In the genomic region with DNA sequence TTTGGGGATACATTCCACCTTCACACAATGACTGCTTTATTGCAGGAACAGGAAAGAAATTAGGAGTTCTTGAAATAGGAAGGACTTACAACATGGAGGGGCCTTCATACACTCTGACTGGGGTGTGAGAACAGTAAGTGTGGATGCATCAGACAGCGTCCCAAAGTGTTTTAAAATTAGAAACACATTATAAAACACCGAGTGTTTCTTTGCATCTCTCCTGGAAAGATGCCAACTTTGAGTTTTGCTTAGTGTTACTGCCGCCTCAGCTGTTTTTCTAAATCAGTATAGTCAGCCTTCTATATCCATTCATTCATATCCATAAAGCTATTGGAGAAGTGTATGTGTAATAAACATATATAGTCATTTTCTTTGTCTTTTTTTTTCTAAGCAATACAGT, we compare ENCODE assay signal across 24 mouse cellular contexts. TPM values are rescaled to one million over a fixed set of nuclear protein-coding genes. Genes with fewer than 3 reads are reported as not detected.
DNase-seq lines count a peak whose midpoint lies in the region; ATAC-seq lines count a peak whose summit lies in the region.
"Had no signal": no experiment of that assay in that cellular context is flagged by ENCODE, and none has a peak within 500 bp of the region (broad histone marks: within the 10 kb centered on the region; RNA-seq: fewer than 3 reads in every experiment).

No protein-coding gene starts in this region.

- peak; percentile 55; the same call in 1 of the 2 replicates for ATAC-seq in forebrain, embryonic 14.5 days
- no peak for ATAC-seq in heart, embryonic 15.5 days (replicated peaks; ENCODE audit: insufficient number of reproducible peaks, insufficient read depth, low FRiP score, low read depth)
- ATAC-seq in midbrain, embryonic 14.5 days (ENCODE audit: low FRiP score, low TSS enrichment): no peak
- ATAC-seq in midbrain, embryonic 13.5 days: no peak
- ATAC-seq: CD4-positive, CD25-positive, alpha-beta regulatory T cell, adult 4 months; intestine, postnatal 0 days; liver, embryonic 12.5 days had no signal

- no peak overlapping the region for H3K27ac ChIP-seq in forebrain, embryonic 14.5 days (ENCODE audit: low read depth, low read length)
- no peak overlapping the region for H3K27ac ChIP-seq in forebrain, embryonic 10.5 days
- H3K27ac ChIP-seq in heart, embryonic 15.5 days: peak overlapping the region; percentile 50
- no peak overlapping the region for H3K27ac ChIP-seq in midbrain, embryonic 14.5 days (replicated peaks; ENCODE audit: low read depth, low read length)
- H3K27ac ChIP-seq in midbrain, embryonic 13.5 days: no peak overlapping the region
- H3K27ac ChIP-seq: embryonic facial prominence, embryonic 15.5 days; heart, adult 2 months; limb, embryonic 12.5 days; liver, embryonic 12.5 days; midbrain, embryonic 12.5 days had no signal

- H3K9ac ChIP-seq in forebrain, embryonic 14.5 days (ENCODE audit: low read length): no peak overlapping the region
- no peak overlapping the region for H3K9ac ChIP-seq in heart, embryonic 15.5 days
- no peak overlapping the region for H3K9ac ChIP-seq in midbrain, embryonic 14.5 days (replicated peaks; ENCODE audit: low read length)
- H3K9ac ChIP-seq in midbrain, embryonic 13.5 days (replicated peaks): no peak overlapping the region
- H3K9ac ChIP-seq: embryonic facial prominence, embryonic 15.5 days; limb, embryonic 12.5 days; liver, embryonic 12.5 days; midbrain, embryonic 12.5 days had no signal

- no peaks in the 10 kb centered on the region for H3K4me1 ChIP-seq in forebrain, embryonic 14.5 days (ENCODE audit: control insufficient read depth, insufficient read depth, low read length)
- no peaks in the 10 kb centered on the region for H3K4me1 ChIP-seq in forebrain, embryonic 10.5 days
- H3K4me1 ChIP-seq in heart, embryonic 15.5 days (replicated peaks): peaks cover 49% of the 10 kb centered on the region
- peaks cover 2% of the 10 kb centered on the region; the same call in 1 of the 2 replicates for H3K4me1 ChIP-seq in midbrain, embryonic 14.5 days (ENCODE audit: control insufficient read depth, insufficient read depth, low read length)
- H3K4me1 ChIP-seq in midbrain, embryonic 13.5 days (replicated peaks): no peaks in the 10 kb centered on the region
- H3K4me1 ChIP-seq: midbrain, embryonic 12.5 days had no signal

- no peaks in the 10 kb centered on the region for H3K9me3 ChIP-seq in forebrain, embryonic 14.5 days (replicated peaks; ENCODE audit: control insufficient read depth, low read length)
- H3K9me3 ChIP-seq in forebrain, embryonic 10.5 days: no peaks in the 10 kb centered on the region
- no peaks in the 10 kb centered on the region for H3K9me3 ChIP-seq in heart, embryonic 15.5 days (replicated peaks)
- no peaks in the 10 kb centered on the region for H3K9me3 ChIP-seq in midbrain, embryonic 14.5 days (ENCODE audit: control insufficient read depth, low read length)
- no peaks in the 10 kb centered on the region for H3K9me3 ChIP-seq in midbrain, embryonic 13.5 days
- H3K9me3 ChIP-seq: embryonic facial prominence, embryonic 15.5 days; limb, embryonic 12.5 days; liver, embryonic 12.5 days; midbrain, embryonic 12.5 days had no signal

- no peaks in the 10 kb centered on the region for H3K27me3 ChIP-seq in forebrain, embryonic 14.5 days (replicated peaks; ENCODE audit: control insufficient read depth, insufficient read depth, low read length)
- H3K27me3 ChIP-seq in forebrain, embryonic 10.5 days (ENCODE audit: poor library complexity, severe bottlenecking): no peaks in the 10 kb centered on the region
- no peaks in the 10 kb centered on the region for H3K27me3 ChIP-seq in heart, embryonic 15.5 days
- no peaks in the 10 kb centered on the region for H3K27me3 ChIP-seq in midbrain, embryonic 14.5 days (ENCODE audit: control insufficient read depth, insufficient read depth, low read length)
- H3K27me3 ChIP-seq in midbrain, embryonic 13.5 days: no peaks in the 10 kb centered on the region
- H3K27me3 ChIP-seq: embryonic facial prominence, embryonic 15.5 days; limb, embryonic 12.5 days; liver, embryonic 12.5 days; midbrain, embryonic 12.5 days had no signal

- no peak overlapping the region for H3K4me2 ChIP-seq in forebrain, embryonic 14.5 days (ENCODE audit: low read length)
- no peak overlapping the region for H3K4me2 ChIP-seq in heart, embryonic 15.5 days
- H3K4me2 ChIP-seq in midbrain, embryonic 14.5 days (ENCODE audit: low read length): no peak overlapping the region
- no peak overlapping the region for H3K4me2 ChIP-seq in midbrain, embryonic 13.5 days (replicated peaks)
- H3K4me2 ChIP-seq: embryonic facial prominence, embryonic 15.5 days; limb, embryonic 12.5 days; liver, embryonic 12.5 days; midbrain, embryonic 12.5 days had no signal

- 46% methylated on average over 3 of the region's 3 CpGs for WGBS in forebrain, embryonic 14.5 days
- 88% methylated on average over 3 of the region's 3 CpGs for WGBS in forebrain, embryonic 10.5 days
- WGBS in heart, embryonic 15.5 days: 16% methylated on average over 3 of the region's 3 CpGs
- WGBS in midbrain, embryonic 14.5 days: 87% methylated on average over 3 of the region's 3 CpGs
- 87% methylated on average over 3 of the region's 3 CpGs for WGBS in midbrain, embryonic 13.5 days

- no peaks in the 10 kb centered on the region for H3K36me3 ChIP-seq in forebrain, embryonic 14.5 days (ENCODE audit: control insufficient read depth, insufficient read depth, low read length)
- H3K36me3 ChIP-seq in forebrain, embryonic 10.5 days (replicated peaks): peaks cover 8% of the 10 kb centered on the region; the same call in 1 of the 2 replicates
- H3K36me3 ChIP-seq in heart, embryonic 15.5 days: peaks cover 7% of the 10 kb centered on the region; the same call in 1 of the 2 replicates
- 0 out of 2 replicates have a peak, but pooled peaks cover 3% of the 10 kb centered on the region for H3K36me3 ChIP-seq in midbrain, embryonic 14.5 days (ENCODE audit: control insufficient read depth, insufficient read depth, low read length)
- no peaks in the 10 kb centered on the region for H3K36me3 ChIP-seq in midbrain, embryonic 13.5 days
- H3K36me3 ChIP-seq: embryonic facial prominence, embryonic 15.5 days; midbrain, embryonic 12.5 days had no signal

- peak; percentile 57 for DNase-seq in forebrain, embryonic 14.5 days (ENCODE audit: low spot score)
- no peak for DNase-seq in forebrain, embryonic 10.5 days (ENCODE audit: extremely low spot score, low spot score)
- DNase-seq in heart, postnatal 25 days (ENCODE audit: low spot score): no peak
- peak; percentile 18 for DNase-seq in midbrain, embryonic 14.5 days
- no peak for DNase-seq in MN1 (ENCODE audit: low spot score)
- DNase-seq: adrenal gland, adult 2 months; cerebellum, adult 18-20 months; cerebellum, postnatal 25 days; embryo, embryonic 11 days; gastrocnemius, postnatal 25 days; heart, adult 2 months; kidney, postnatal 36 days; layer of hippocampus, postnatal 36 days; lung, adult 18-20 months; thymus, adult 2 months; thymus, postnatal 4 days had no signal

- H3K4me3 ChIP-seq in forebrain, embryonic 14.5 days (ENCODE audit: low read depth, low read length): no peak overlapping the region
- no peak overlapping the region for H3K4me3 ChIP-seq in forebrain, embryonic 10.5 days
- H3K4me3 ChIP-seq in heart, embryonic 15.5 days: no peak overlapping the region
- H3K4me3 ChIP-seq in midbrain, embryonic 14.5 days (replicated peaks; ENCODE audit: low read depth, low read length): no peak overlapping the region
- no peak overlapping the region for H3K4me3 ChIP-seq in midbrain, embryonic 13.5 days (replicated peaks)
- H3K4me3 ChIP-seq: embryonic facial prominence, embryonic 15.5 days; heart, adult 2 months; limb, embryonic 12.5 days; liver, embryonic 12.5 days; midbrain, embryonic 12.5 days had no signal

- intact Hi-C loops in heart, postnatal 25 days (cut with DNase I): no loop called here

RNA-seq across cellular contexts. Expression of gene C1galt1, which starts 16.4 kb away (rescaled TPM):
- 2.5 and 2.8 TPM in 2 replicates for polyA plus RNA-seq in forebrain, embryonic 14.5 days (2014; fragmentation: Nextera tagmentation; extraction: Ambion mirVana)
- 2.1 and 2.2 TPM in 2 replicates for polyA plus RNA-seq in forebrain, embryonic 10.5 days (2016; fragmentation: Nextera tagmentation; extraction: Ambion mirVana)
- 3.0 and 3.1 TPM in 2 replicates for polyA plus RNA-seq in heart, embryonic 15.5 days (2015; fragmentation: Nextera tagmentation; extraction: Ambion mirVana)
- 10 to 100 TPM; 14.6 to 16.2 TPM for total RNA-seq in heart, postnatal 25 days (2021)
- polyA plus RNA-seq in midbrain, embryonic 14.5 days (2014; fragmentation: Nextera tagmentation; extraction: Ambion mirVana): 3.5 and 4.3 TPM in 2 replicates
- polyA plus RNA-seq in midbrain, embryonic 13.5 days (2015; fragmentation: Nextera tagmentation; extraction: Ambion mirVana): 1.4 and 1.6 TPM in 2 replicates

Comparison
In these comparisons a context has a peak if more than half of its experiments do, and no peak if none do; other contexts are left out.
1. DNase-seq: peak in forebrain, embryonic 14.5 days (single experiment) and midbrain, embryonic 14.5 days (single experiment); none in forebrain, embryonic 10.5 days (single experiment), heart, postnatal 25 days (single experiment) and MN1 (single experiment).